Mouse (Mus musculus) cortical plate, adult 2 months (tissue): Measurements from ENCODE around the gene Adam33. TPM values are rescaled to one million over a fixed set of nuclear protein-coding genes. Genes with fewer than 3 reads are reported as not detected.
"Not testable (repeated sequence)": the region's sequence is repeated elsewhere in the genome, so short reads cannot be mapped to it uniquely, and the experiment has no call there.

Experiments used
- H3K27ac ChIP-seq: fragments of 200-500 bp; 2 replicates; pipeline ENCODE4 v1.5.1; 2012; ENCODE audit warnings: low read length, control low read depth, inconsistent platforms; ENCODE audit not compliant: insufficient read depth
- H3K4me1 ChIP-seq: fragments of 200-500 bp; 2 replicates; pipeline ENCODE4 v1.6.1; 2011; ENCODE audit warnings: low read length; ENCODE audit not compliant: control insufficient read depth, insufficient read depth
- H3K4me3 ChIP-seq: fragments of 200-500 bp; 2 replicates; pipeline ENCODE4 v1.5.1; 2011; ENCODE audit warnings: mild to moderate bottlenecking, low read length, control low read depth; ENCODE audit not compliant: insufficient read depth
- CTCF ChIP-seq: fragments of 200-500 bp; IDR thresholded peaks from 2 replicates; pipeline ENCODE4 v1.5.1; 2011; ENCODE audit warnings: mild to moderate bottlenecking, control low read depth, low read length; ENCODE audit not compliant: insufficient read depth; ENCODE audit errors: extremely low read depth
- POLR2A ChIP-seq: fragments of 200-500 bp; IDR thresholded peaks from 2 replicates; pipeline ENCODE4 v1.6.1; 2011; ENCODE audit warnings: mild to moderate bottlenecking, low read length, control low read depth; ENCODE audit not compliant: insufficient read depth; ENCODE audit errors: extremely low read depth
- polyA plus RNA-seq: library from polyadenylated mRNA; depleted of rRNA; stranded (reverse); fragments of >200 nt; gene quantifications from 2 replicates; pipeline ENCODE4 v1.2.3, GENCODE M21; 2012; rRNA removed

Gene Adam33
- polyA plus RNA-seq = 21.0 and 21.7 TPM in 2 replicates

GRCm38 (mm10) chr2:131063404-131063864 lies at the start of gene Adam33:
TSS of gene Adam33 (minus strand) at chr2:131063814.
- H3K4me1 ChIP-seq = peaks cover 3% of the 10 kb centered on the region; the same call in 1 of the 2 replicates
- TF ChIP-seq CTCF = no peak
- no peak for TF ChIP-seq POLR2A
- no peak within 1 kb of the TSS for H3K27ac ChIP-seq
- H3K4me3 ChIP-seq = no peak within 1 kb of the TSS

DNA sequence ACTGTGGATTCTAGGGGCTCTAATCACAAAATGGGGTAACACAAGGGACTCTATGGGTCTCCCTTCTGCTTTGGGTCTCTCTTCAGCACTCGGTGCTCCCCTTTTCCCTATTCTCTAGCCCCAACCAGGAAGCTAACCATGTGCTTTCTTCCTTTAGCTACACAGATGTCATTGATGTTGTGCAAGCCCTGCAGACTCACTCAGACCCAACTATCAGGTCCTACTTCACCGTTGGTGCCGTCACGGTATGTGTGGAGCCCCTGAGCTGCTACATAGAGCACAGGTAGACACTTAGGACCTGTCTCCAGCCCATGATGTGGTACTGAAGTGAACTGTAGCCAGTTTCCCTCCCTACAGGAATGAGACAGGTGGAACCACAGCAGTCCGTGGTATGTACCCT lies 42.4 kb upstream of the Adam33 start:
- no peak overlapping the region for H3K4me3 ChIP-seq
- no peaks in the 10 kb centered on the region for H3K4me1 ChIP-seq
- H3K27ac ChIP-seq = no peak overlapping the region
- TF ChIP-seq CTCF (no peak), POLR2A (no peak)

DNA sequence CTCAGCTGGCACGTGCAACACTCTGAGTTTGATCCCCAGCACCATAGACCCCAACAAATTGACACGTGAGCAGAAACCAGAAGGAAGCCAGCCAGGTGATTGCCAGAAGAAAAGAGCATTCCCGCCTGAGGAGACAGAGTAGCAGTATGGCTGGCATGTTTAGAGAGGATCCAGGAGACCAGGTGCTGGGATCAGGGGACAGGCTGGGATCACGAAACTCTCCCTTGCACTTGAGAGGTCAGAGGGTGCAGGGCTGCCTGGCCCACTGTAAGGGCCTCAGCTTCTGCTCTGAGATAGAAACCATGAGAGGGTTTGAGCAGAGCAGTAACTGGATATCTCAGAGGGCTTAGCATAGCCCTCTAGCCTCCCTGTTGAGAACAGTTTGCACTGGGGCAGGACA lies 41.4 kb upstream of the Adam33 start:
- H3K27ac ChIP-seq, H3K4me1 ChIP-seq, H3K4me3 ChIP-seq: not testable (repeated sequence)

DNA sequence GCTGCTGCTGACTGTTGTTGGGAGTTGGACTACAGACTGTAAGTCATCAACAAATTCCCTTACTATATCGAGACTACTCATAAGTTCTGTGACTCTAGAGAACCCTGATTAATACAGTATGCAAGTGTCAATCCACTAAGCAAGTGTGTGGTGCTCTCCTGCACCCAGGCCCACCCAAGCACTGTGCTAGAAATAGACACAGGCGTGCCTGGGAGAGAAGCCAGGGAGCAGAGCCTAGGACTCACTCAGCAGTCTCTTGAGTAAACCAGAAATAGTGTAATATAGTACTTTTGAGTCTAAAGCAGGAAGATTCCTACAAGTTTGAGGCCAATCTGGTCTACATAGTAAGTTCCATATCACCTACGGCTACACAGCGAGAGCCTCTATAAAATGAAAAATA lies 40.4 kb upstream of the Adam33 start:
- Histone ChIP-seq H3K4me3 (no peak overlapping the region), H3K27ac (no peak overlapping the region), H3K4me1 (no peaks in the 10 kb centered on the region)
- TF ChIP-seq POLR2A = no peak
- TF ChIP-seq CTCF = no peak

DNA sequence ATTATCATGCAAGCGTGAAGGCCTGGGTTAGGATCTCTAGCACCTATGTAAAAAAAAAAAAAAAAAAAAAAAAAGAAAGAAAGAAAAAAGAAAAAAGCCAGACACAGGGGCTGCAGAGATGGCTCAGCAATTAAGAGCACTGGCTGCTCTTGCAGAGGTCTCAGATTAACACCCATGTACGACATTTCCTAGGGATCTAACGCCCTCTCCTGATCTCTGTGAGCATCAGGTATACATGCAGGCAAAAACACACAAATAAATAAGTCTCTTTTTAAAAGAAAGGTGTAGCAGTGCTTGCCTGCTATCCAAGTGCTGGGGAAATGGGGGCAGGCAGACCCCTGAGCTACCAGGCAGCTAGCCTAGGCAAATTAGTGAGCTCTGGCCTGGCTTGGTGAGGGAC lies 37.9 kb upstream of the Adam33 start:
- Histone ChIP-seq H3K27ac (no peak overlapping the region), H3K4me3 (no peak overlapping the region), H3K4me1 (no peaks in the 10 kb centered on the region; the same call in 1 of the 2 replicates)
- TF ChIP-seq CTCF (no peak), POLR2A (no peak)

DNA sequence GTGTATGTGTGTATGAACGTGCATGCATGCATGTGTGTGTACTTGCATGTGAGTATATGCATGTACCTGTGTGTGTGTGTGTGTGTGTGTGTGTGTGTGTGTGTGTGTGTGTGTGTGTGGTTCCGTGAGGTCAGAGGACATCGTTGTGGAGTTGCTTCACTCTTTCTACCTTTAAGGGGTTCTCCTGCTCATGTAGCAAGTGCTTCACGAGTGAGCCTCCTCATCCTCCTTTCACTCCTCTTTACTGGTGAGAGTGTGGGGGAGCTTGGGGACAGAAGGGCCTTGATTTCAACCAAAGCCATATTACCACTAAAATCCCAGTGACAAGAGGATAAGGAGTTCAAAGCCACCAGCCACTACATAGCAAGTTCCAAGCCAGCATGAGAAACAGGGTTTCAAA lies 33.5 kb upstream of the Adam33 start:
- Histone ChIP-seq H3K27ac (no peak overlapping the region), H3K4me3 (no peak overlapping the region), H3K4me1 (no peaks in the 10 kb centered on the region; the same call in 1 of the 2 replicates)
- TF ChIP-seq POLR2A (no peak), CTCF (no peak)

- Histone ChIP-seq H3K4me3 (no peak overlapping the region), H3K4me1 (no peaks in the 10 kb centered on the region; the same call in 1 of the 2 replicates), H3K27ac (0 out of 2 replicates have a peak overlapping the region, but pooled peaks have one; percentile 33)
- TF ChIP-seq POLR2A (no peak), CTCF (no peak)
Measured at GRCm38 (mm10) chr2:131096101-131096795, 32.6 kb upstream of the Adam33 start.

DNA sequence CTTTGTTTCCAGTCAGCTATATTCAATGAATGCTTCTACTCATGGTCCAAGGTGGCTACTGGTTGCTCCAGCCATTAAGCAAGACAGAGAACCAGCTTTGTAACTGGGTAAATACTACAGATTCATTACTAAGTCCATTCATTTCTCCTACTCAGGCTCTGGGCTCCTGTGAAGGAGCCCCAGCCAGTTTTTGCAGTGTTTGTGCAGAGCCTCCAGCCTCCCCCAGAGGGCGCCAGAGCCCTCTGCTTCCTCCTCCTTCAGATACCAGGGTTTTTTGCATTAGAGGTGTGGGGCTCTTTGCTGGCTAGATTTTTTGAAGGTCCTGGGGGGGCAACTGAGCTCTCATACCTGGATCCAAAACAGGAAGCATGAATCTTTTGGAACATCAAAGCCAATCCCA lies 31.2 kb upstream of the Adam33 start:
- Histone ChIP-seq H3K4me3 (no peak overlapping the region), H3K27ac (no peak overlapping the region), H3K4me1 (no peaks in the 10 kb centered on the region; the same call in 1 of the 2 replicates)
- TF ChIP-seq CTCF = peak; percentile 88
- no peak for TF ChIP-seq POLR2A

DNA sequence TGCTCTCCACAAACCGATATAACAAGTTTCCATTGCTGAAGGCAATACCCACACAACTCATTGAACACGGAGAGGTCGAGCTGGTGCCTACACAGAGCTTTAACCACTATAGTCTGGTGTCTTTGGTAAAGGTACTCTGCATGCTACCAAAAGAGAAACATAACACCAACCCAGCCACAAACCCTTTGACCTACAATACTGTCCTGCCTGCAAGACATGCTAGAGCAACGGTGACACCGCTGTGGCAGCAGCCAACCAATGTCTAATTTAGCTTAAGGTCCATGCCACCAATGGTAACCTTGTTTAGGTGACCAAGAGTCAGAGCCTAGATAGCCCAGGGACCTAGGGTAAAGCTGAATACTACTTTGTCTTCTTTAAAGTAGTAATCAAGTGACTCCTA lies 30.0 kb upstream of the Adam33 start:
- no peak overlapping the region for H3K4me3 ChIP-seq
- TF ChIP-seq POLR2A (no peak), CTCF (no peak)
- H3K27ac ChIP-seq = no peak overlapping the region
- no peaks in the 10 kb centered on the region; the same call in 1 of the 2 replicates for H3K4me1 ChIP-seq

- Histone ChIP-seq H3K4me3 (no peak overlapping the region), H3K27ac (no peak overlapping the region), H3K4me1 (no peaks in the 10 kb centered on the region)
- TF ChIP-seq POLR2A (no peak), CTCF (no peak)
Measured at GRCm38 (mm10) chr2:131090852-131091251, 27.2 kb upstream of the Adam33 start.

DNA sequence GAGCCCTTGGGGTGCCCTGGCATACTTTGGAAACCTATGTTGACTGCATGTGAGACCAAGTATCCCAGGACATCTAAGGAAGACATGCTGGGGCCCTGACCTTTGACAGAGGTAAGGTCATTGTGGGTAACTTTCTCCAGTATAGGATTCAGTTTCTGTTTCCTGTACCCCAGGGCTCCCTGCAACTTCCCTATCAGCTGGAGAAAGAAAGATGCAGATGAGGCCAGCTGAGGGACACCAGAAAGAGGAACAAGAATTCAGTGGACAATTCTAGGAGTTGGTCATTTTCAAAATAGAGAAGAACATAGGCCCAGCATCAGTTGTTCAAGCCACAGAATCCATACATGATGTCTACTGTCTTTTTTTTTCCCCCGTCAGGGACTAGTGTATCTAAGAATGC lies 26.0 kb upstream of the Adam33 start:
- Histone ChIP-seq H3K4me1 (no peaks in the 10 kb centered on the region), H3K4me3 (no peak overlapping the region), H3K27ac (no peak overlapping the region)
- TF ChIP-seq POLR2A = no peak
- TF ChIP-seq CTCF = no peak
